Mouse (Mus musculus): ENCODE results near the gene Usp13. TPM values are rescaled to one million over a fixed set of nuclear protein-coding genes. Genes with fewer than 3 reads are reported as not detected.
A peak's percentile ranks its signal among the peaks of the same experiment; 100 is the strongest.

The Usp13 gene
- 34.8 and 54.1 TPM in 2 replicates for polyA plus RNA-seq (2016; fragmentation: Nextera tagmentation; extraction: Ambion mirVana)

DNA sequence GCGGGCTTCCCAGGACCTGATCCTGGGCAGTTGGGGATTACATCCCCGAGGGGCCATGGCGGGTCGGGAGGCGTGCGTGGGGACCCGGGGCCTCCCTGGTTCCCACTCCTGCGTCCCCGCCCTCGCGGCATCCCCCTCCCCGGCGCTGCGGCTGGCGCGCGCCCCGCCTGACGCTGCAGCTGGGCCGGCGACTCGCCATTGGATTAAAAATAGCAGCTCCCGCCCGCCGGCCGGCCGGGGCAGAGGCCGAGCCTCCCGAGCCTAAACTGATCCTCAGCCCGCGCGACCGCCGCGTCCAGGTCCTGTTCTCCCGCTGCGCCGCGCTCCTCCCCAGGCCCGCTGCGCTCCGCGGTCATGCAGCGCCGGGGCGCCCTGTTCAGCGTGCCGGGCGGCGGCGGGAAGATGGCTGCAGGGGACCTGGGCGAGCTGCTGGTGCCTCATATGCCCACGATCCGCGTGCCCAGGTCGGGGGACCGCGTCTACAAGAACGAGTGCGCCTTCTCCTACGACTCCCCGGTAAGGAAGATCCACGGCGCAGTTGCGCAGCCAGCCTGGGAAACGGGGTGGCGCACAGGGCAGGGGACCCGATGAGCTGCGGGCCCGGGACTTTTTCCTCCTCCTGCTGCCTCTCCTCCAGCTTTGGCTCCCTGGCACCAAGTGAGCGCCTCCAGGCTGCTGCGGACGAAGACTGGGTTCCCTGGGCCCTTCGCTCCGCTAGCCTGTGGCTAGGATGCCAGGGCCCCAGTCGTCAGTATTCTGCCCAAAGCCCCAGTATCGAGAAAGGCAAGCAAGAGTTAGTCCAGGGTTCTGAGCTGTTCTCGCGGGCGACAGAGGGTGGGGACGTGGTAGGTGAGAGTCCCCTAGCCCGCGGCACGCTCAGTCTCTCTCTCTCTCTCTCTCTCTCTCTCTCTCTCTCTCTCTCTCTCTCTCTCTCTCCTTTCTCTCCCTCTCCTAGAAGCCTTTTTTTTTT, at the start of gene Usp13:
TSS of gene Usp13 (plus strand) at position 190 of the 970 bp plus-strand sequence.
- under 1% methylated on average over 84 of the region's 84 CpGs for WGBS
- Histone ChIP-seq H3K27me3 (ENCODE audit: insufficient read depth, poor library complexity, severe bottlenecking) (no peaks in the 10 kb centered on the region), H3K9me3 (no peaks in the 10 kb centered on the region), H3K4me3 (peak within 1 kb of the TSS; percentile 90), H3K27ac (peak within 1 kb of the TSS; percentile 98), H3K36me3 (no peaks in the 10 kb centered on the region), H3K4me1 (peaks cover 29% of the 10 kb centered on the region)
- peak; percentile 89 for DNase-seq (ENCODE audit: low spot score)

DNA sequence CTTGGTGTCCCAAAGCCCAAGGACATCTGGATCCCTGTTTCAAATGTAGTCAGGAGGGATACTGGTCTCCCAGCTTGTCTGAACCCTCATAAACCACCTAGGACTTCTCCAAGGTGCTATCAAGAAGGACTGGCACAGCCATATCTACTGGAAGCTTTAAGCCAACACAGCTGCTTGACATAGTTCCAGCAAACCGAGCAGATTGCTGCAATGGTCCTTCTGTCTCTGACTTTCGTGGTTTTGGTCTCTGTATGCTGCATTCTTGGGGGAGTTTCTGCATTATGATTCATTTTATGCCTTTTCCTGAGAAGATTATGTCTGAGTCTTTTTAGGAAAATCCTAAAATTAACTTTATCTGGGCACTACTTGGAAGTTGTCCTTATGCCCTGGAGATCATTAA, 46.6 kb upstream of the Usp13 start:
- DNase-seq (ENCODE audit: low spot score), result no peak
- no peaks in the 10 kb centered on the region for H3K4me1 ChIP-seq
- no peaks in the 10 kb centered on the region for H3K9me3 ChIP-seq
- WGBS, result 70% methylated on average over 2 of the region's 2 CpGs
- H3K27me3 ChIP-seq (ENCODE audit: insufficient read depth, poor library complexity, severe bottlenecking), result no peaks in the 10 kb centered on the region
- no peak overlapping the region for H3K4me3 ChIP-seq
- no peak overlapping the region for H3K27ac ChIP-seq
- H3K36me3 ChIP-seq, result no peaks in the 10 kb centered on the region

DNA sequence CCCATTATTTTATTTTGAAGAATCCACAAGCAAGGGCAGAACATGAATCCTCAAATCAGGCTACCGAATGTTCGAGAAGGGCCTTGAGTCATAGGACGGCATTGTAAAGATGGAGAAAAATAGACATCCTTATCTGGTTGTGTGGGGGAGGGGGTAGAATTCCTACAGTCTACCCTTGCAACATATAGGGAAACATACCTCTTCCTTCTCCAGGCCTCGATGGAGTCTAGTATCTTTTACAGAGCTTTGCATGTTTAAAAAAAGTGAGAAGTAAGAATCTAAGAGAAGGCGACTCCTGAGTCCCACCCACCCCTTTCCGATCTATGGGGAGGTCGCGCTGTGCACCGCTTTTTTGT, 367 bp upstream of the Usp13 start:
- Histone ChIP-seq H3K9me3 (no peaks in the 10 kb centered on the region), H3K36me3 (no peaks in the 10 kb centered on the region), H3K27me3 (ENCODE audit: insufficient read depth, poor library complexity, severe bottlenecking) (no peaks in the 10 kb centered on the region), H3K27ac (peak overlapping the region; percentile 98), H3K4me1 (peaks cover 22% of the 10 kb centered on the region), H3K4me3 (peak overlapping the region; percentile 90)
- no peak for DNase-seq (ENCODE audit: low spot score)
- 4% methylated on average over 9 of the region's 9 CpGs for WGBS

DNA sequence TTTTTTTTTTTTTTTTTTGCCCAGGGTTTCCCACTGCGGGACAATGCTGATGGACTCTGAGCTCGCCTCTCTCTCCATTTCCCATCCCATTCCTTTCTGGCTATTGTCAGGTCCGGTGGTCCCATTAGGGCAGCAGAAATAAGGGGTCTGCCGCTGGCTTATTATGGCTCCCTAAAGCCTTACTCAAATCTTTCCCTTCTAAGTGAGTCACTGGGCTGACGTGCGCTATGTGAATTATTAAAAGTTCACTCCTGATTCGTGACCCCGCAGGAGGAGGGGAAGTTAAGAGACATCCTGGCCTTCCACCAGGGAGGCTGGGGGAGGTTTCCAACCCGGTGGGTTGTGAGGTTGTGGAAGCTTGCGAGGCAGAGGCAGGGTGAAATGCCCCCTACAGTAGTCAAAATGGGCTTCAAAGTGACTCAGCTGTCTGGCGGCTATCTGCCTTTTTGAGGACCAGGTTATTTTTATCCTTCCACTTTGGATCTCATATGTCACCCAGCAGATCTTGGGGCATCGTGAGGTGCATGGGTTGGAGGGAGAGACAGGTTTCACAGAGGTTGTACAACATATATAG, 1.1 kb downstream of the Usp13 start:
- H3K4me3 ChIP-seq, result peak overlapping the region; percentile 90
- DNase-seq (ENCODE audit: low spot score), result no peak
- no peaks in the 10 kb centered on the region for H3K9me3 ChIP-seq
- H3K27ac ChIP-seq, result peak overlapping the region; percentile 98
- peaks cover 37% of the 10 kb centered on the region for H3K4me1 ChIP-seq
- H3K27me3 ChIP-seq (ENCODE audit: insufficient read depth, poor library complexity, severe bottlenecking), result no peaks in the 10 kb centered on the region
- 4% methylated on average over 12 of the region's 12 CpGs for WGBS
- H3K36me3 ChIP-seq, result no peaks in the 10 kb centered on the region

DNA sequence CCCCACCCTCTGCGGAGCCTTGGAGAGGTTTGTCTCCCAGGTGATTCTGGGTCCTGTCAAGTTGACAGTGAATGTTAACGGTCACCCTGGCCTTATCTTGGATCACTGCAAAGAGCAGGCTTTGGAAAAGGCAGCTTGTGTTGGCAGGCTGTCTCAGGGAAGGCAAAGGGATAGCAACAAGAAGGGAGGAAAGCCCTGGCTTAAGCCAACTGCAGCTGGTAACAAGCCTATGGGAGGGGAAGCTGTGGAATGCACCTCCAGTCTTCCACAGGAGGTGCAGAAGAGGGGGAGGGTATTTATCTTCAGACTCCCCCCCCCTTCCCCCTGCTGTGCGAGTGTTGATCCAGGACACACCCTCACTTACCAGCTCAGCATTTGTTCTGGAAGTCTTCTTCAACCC, 5.3 kb downstream of the Usp13 start:
- Histone ChIP-seq H3K36me3 (peaks cover 6% of the 10 kb centered on the region; the same call in 1 of the 2 replicates), H3K4me1 (peaks cover 56% of the 10 kb centered on the region), H3K27ac (peak overlapping the region; percentile 78), H3K9me3 (no peaks in the 10 kb centered on the region), H3K27me3 (ENCODE audit: insufficient read depth, poor library complexity, severe bottlenecking) (no peaks in the 10 kb centered on the region), H3K4me3 (peak overlapping the region; percentile 40)
- peak; percentile 88 for DNase-seq (ENCODE audit: low spot score)
- 10% methylated on average over 3 of the region's 3 CpGs for WGBS

DNA sequence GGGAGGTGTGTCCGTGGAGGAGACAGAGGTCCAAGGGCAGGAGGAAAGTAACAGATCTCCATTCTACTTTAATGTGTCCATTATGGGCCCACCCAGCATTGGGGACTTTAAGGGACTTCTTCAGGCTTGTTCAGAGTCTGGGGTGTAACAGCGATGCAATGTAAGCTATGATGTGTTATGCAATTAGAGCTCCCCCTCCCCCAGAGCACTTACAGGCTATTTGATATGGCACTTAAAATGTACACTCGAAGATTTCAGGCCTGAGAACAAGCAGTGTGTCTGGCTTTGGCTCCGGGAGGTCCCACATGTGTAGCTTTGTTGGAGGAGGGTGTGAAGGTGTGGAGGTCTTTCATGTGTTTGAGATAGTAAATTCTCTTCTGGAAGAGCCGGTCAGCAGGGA, 7.6 kb downstream of the Usp13 start:
- no peak overlapping the region for H3K4me3 ChIP-seq
- no peaks in the 10 kb centered on the region for H3K9me3 ChIP-seq
- no peak overlapping the region for H3K27ac ChIP-seq
- H3K27me3 ChIP-seq (ENCODE audit: insufficient read depth, poor library complexity, severe bottlenecking), result no peaks in the 10 kb centered on the region
- H3K36me3 ChIP-seq, result peaks cover 10% of the 10 kb centered on the region; the same call in 1 of the 2 replicates
- H3K4me1 ChIP-seq, result peaks cover 52% of the 10 kb centered on the region
- no peak for DNase-seq (ENCODE audit: low spot score)
- WGBS, result 58% methylated on average over 5 of the region's 5 CpGs

DNA sequence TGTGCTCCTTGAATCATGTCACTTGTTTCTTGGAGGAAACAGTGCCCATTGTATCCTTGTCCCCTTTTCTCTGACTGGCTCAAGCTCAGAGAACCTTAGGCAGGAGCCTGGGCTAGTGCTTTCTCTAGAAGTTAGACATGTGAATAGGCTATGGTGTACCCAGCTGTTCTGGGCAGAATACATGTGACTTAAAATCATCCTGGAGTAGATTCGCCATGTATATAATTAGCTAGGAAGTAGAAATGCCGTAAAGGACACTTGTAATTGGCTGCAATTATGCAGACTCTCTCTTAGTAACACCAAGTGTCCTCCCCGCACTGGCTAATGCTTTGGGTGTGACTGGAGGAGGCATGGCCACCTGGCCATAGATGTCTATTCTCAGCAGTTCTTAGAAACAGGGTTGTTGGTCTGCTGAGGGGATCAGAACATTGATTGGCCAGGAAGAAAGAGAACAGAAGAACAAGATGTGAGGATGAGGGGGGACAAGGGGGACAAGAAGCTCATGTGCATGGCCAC, 8.7 kb downstream of the Usp13 start:
- Histone ChIP-seq H3K36me3 (peaks cover 10% of the 10 kb centered on the region; the same call in 1 of the 2 replicates), H3K4me3 (no peak overlapping the region), H3K9me3 (no peaks in the 10 kb centered on the region), H3K27me3 (ENCODE audit: insufficient read depth, poor library complexity, severe bottlenecking) (no peaks in the 10 kb centered on the region), H3K4me1 (peaks cover 58% of the 10 kb centered on the region), H3K27ac (no peak overlapping the region)
- DNase-seq (ENCODE audit: low spot score), result no peak
- WGBS, result 80% methylated on average over 3 of the region's 3 CpGs

DNA sequence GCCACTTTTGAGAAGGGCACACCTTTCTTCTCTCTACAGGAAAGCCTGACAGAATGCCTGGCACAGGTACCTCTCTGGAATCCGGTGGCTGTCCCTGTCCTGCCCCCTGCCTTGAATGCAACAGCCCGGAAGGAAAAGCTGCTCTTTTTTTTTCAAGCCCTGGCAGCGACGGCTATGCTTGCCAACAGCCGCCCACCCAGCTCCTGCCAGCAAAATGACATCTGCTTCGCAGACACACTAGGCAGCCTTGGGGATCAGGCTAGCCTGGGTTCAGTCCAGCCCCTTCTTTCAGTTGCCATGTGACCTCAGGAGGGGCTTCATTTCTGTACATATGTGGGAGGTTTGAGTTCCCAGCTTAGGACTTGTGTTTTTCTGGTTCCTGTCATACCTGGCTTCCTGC, 9.4 kb downstream of the Usp13 start:
- WGBS, result 84% methylated on average over 6 of the region's 6 CpGs
- Histone ChIP-seq H3K9me3 (no peaks in the 10 kb centered on the region), H3K27ac (no peak overlapping the region), H3K27me3 (ENCODE audit: insufficient read depth, poor library complexity, severe bottlenecking) (no peaks in the 10 kb centered on the region), H3K4me3 (no peak overlapping the region), H3K4me1 (peaks cover 53% of the 10 kb centered on the region), H3K36me3 (peaks cover 10% of the 10 kb centered on the region; the same call in 1 of the 2 replicates)
- DNase-seq (ENCODE audit: low spot score), result no peak

DNA sequence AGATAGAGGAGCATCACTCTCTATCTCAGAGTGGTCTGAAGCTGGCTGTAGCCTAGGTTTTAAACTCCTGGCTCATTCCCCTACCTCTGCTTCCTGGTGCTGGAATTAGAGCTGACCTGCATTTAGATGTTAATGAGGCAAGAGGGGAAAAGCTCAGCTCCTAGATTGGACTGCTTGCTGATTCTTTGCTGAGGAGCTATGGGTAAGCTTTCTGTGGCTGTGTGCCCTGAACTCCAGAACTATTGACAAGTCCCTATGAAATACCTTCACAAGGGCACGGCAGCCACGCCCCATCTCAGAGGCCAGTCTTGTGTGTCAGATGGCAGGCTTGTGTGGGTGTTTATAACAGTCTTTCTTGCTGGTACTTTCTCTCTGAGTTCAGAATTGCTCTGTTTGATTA, 16.5 kb downstream of the Usp13 start:
- Histone ChIP-seq H3K27me3 (ENCODE audit: insufficient read depth, poor library complexity, severe bottlenecking) (no peaks in the 10 kb centered on the region), H3K27ac (no peak overlapping the region), H3K9me3 (no peaks in the 10 kb centered on the region), H3K4me1 (peaks cover 18% of the 10 kb centered on the region), H3K4me3 (no peak overlapping the region), H3K36me3 (peaks cover 32% of the 10 kb centered on the region)
- WGBS, result 68% methylated on average over 2 of the region's 2 CpGs
- no peak for DNase-seq (ENCODE audit: low spot score)

DNA sequence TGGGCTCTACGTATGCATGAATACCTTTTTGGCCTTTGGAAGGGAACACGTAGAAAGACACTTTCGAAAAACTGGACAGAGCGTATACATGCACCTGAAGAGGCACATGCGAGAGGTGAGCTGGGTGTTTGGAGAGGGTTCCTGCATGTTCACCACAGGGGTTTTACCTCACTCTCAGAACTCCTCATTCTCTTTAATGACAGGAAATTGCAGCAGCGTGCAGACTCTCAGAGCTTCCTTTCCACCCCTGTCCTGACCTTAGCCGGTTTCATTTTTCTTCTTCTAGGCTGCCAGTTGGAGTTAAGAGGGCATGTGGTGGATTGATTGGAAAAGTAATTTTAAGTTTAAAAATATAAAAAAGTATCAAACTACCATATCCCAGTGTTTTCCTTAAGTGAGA, 20.5 kb downstream of the Usp13 start:
- H3K27me3 ChIP-seq (ENCODE audit: insufficient read depth, poor library complexity, severe bottlenecking), result no peaks in the 10 kb centered on the region
- 90% methylated on average over 7 of the region's 7 CpGs for WGBS
- no peak overlapping the region for H3K27ac ChIP-seq
- no peak overlapping the region for H3K4me3 ChIP-seq
- 0 out of 2 replicates have a peak, but pooled peaks cover 11% of the 10 kb centered on the region for H3K4me1 ChIP-seq
- no peaks in the 10 kb centered on the region for H3K9me3 ChIP-seq
- peaks cover 49% of the 10 kb centered on the region for H3K36me3 ChIP-seq
- DNase-seq (ENCODE audit: low spot score), result no peak

DNA sequence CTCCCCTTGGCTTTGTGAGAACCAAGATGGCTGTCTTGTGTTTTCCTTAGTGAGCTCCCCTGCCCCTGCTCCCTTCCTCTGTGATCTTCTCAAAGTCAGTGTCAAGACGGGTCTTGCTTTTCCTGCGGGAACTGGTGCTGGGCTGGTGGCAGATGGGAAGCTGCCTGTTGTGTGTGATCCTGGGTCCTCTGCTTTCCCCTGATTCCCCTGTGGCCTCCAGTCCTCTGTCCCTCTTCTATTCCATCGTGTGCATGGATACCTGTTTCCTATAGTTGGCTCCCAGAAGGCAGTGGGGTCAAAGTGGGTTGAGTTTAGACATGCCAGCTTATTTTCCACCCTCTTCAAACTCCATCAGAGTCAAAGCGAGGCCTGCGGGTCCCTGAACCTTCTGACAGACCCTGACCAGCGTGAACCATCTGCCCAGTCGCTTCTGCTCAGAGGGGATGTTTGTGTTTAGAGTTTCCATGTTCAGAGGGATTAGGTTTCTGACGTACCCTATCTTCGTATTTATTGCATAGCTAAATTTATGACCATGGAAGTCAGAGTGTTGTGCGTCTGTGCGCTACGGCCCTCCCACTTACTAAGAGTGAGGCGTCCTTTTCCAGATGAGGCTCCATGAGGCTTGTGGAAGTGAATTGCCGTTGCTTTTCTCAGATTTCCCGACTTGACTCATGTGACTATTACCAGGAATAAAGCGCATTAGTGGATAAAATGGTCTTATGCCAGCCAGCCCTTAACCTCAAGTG, 39.2 kb downstream of the Usp13 start:
- peaks cover 43% of the 10 kb centered on the region; the same call in 1 of the 2 replicates for H3K36me3 ChIP-seq
- DNase-seq (ENCODE audit: low spot score), result no peak
- WGBS, result 87% methylated on average over 16 of the region's 16 CpGs
- H3K4me1 ChIP-seq, result no peaks in the 10 kb centered on the region
- no peaks in the 10 kb centered on the region for H3K27me3 ChIP-seq (ENCODE audit: insufficient read depth, poor library complexity, severe bottlenecking)
- H3K9me3 ChIP-seq, result no peaks in the 10 kb centered on the region
- no peak overlapping the region for H3K4me3 ChIP-seq
- H3K27ac ChIP-seq, result no peak overlapping the region

DNA sequence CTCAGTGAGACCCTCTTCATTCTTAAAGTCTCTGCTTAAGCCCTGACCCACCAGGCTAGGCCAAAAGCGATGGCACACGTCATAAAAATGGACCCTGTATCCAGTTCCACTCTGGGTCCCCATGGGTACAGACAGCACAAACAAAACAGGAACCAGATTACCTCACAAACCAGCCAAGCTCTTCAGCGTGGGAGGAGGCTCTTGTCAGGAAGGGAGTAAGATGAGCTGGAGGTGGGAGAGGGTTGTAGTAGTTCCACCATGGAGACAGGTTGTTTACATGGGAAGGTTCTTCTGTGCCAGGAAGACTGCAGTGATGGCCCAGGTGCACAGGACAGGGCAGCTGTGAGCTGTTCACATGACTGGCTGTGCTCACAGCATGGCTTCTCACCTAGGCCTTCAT, 53.7 kb downstream of the Usp13 start:
- Histone ChIP-seq H3K27me3 (ENCODE audit: insufficient read depth, poor library complexity, severe bottlenecking) (no peaks in the 10 kb centered on the region), H3K27ac (no peak overlapping the region), H3K36me3 (peaks cover 57% of the 10 kb centered on the region), H3K4me1 (no peaks in the 10 kb centered on the region), H3K4me3 (no peak overlapping the region), H3K9me3 (no peaks in the 10 kb centered on the region)
- 78% methylated on average over 3 of the region's 3 CpGs for WGBS
- DNase-seq (ENCODE audit: low spot score), result no peak

All from heart, embryonic 10.5 days (tissue).